Mouse (Mus musculus): Measurements from ENCODE around the gene Akt1s1. TPM values are rescaled to one million over a fixed set of nuclear protein-coding genes. Genes with fewer than 3 reads are reported as not detected.
A peak's percentile ranks its signal among the peaks of the same experiment; 100 is the strongest.

Akt1s1 gene
- polyA plus RNA-seq, 2 experiments: 10.0 to 25.8 TPM

- 87% methylated on average over 14 of the region's 14 CpGs for WGBS (ENCODE audit: insufficient replicate concordance)
- Histone ChIP-seq H3K9me3 (ENCODE audit: control insufficient read depth, low read length) (no peaks in the 10 kb centered on the region), H3K27me3 (ENCODE audit: control insufficient read depth, insufficient read depth, low read length) (no peaks in the 10 kb centered on the region), H3K27ac (no peak overlapping the region), H3K9ac (replicated peaks) (no peak overlapping the region), H3K36me3 (replicated peaks; ENCODE audit: control insufficient read depth, insufficient read depth, low read depth) (peaks cover 10% of the 10 kb centered on the region), H3K4me2 (ENCODE audit: low read depth) (no peak overlapping the region), H3K4me3 (ENCODE audit: insufficient read depth in 1 of 2, low read depth in 2 of 2, low read length in 2 of 2) (no peak overlapping the region), H3K4me1 (replicated peaks; ENCODE audit: control insufficient read depth in 2 of 2, insufficient read depth in 2 of 2, low read length in 1 of 2) (peaks cover 9 to 17% of the 10 kb centered on the region in 2 experiments; a peak in 3 of 4 replicates)
- DNase-seq (ENCODE audit: low read depth in 3 of 3, low spot score in 3 of 3) (no peak), ATAC-seq (ENCODE audit: insufficient read depth) (no peak)
- no peak for TF ChIP-seq EP300 (IDR thresholded peaks at IDR 0.05; ENCODE audit: low read depth)
- no peak for TF ChIP-seq CTCF (IDR thresholded peaks at IDR 0.05; ENCODE audit: low read depth)
Measured at GRCm38 (mm10) chr7:44863210-44863609, 14.4 kb downstream of the Akt1s1 start.

GRCm38 (mm10) chr7:44863982-44864494 is 15.2 kb downstream of the Akt1s1 start:
- ATAC-seq (ENCODE audit: insufficient read depth): no peak
- 80% methylated on average over 11 of the region's 11 CpGs for WGBS (ENCODE audit: insufficient replicate concordance)

GRCm38 (mm10) chr7:44864595-44865542 is 16.1 kb downstream of the Akt1s1 start:
- Histone ChIP-seq H3K4me2 (ENCODE audit: low read depth) (no peak overlapping the region), H3K36me3 (replicated peaks; ENCODE audit: control insufficient read depth, insufficient read depth, low read depth) (peaks cover 10% of the 10 kb centered on the region), H3K4me1 (replicated peaks; ENCODE audit: control insufficient read depth in 2 of 2, insufficient read depth in 2 of 2, low read length in 1 of 2) (peaks cover 6 to 16% of the 10 kb centered on the region in 2 experiments; a peak in 3 of 4 replicates), H3K27ac (no peak overlapping the region), H3K9ac (replicated peaks) (no peak overlapping the region), H3K27me3 (ENCODE audit: control insufficient read depth, insufficient read depth, low read length) (no peaks in the 10 kb centered on the region), H3K4me3 (ENCODE audit: insufficient read depth in 1 of 2, low read depth in 2 of 2, low read length in 2 of 2) (no peak overlapping the region), H3K9me3 (ENCODE audit: control insufficient read depth, low read length) (no peaks in the 10 kb centered on the region)
- 76% methylated on average over 24 of the region's 24 CpGs for WGBS (ENCODE audit: insufficient replicate concordance)
- TF ChIP-seq CTCF (IDR thresholded peaks at IDR 0.05; ENCODE audit: low read depth): no peak
- TF ChIP-seq EP300 (IDR thresholded peaks at IDR 0.05; ENCODE audit: low read depth): no peak
- DNase-seq (ENCODE audit: low read depth in 3 of 3, low spot score in 3 of 3) (no peak), ATAC-seq (ENCODE audit: insufficient read depth) (no peak)

More at GRCm38 (mm10) chr7:44863982-44864494, 15.2 kb downstream of the Akt1s1 start:
- H3K27me3 ChIP-seq (ENCODE audit: control insufficient read depth, insufficient read depth, low read length): no peaks in the 10 kb centered on the region
- peaks cover 6 to 16% of the 10 kb centered on the region in 2 experiments; a peak in 3 of 4 replicates for H3K4me1 ChIP-seq (replicated peaks; ENCODE audit: control insufficient read depth in 2 of 2, insufficient read depth in 2 of 2, low read length in 1 of 2)
- TF ChIP-seq CTCF (IDR thresholded peaks at IDR 0.05; ENCODE audit: low read depth): no peak
- no peak for TF ChIP-seq EP300 (IDR thresholded peaks at IDR 0.05; ENCODE audit: low read depth)
- DNase-seq (ENCODE audit: low read depth in 3 of 3, low spot score in 3 of 3): no peak
- no peak overlapping the region for H3K4me3 ChIP-seq (ENCODE audit: insufficient read depth in 1 of 2, low read depth in 2 of 2, low read length in 2 of 2)
- H3K9me3 ChIP-seq (ENCODE audit: control insufficient read depth, low read length): no peaks in the 10 kb centered on the region
- H3K36me3 ChIP-seq (replicated peaks; ENCODE audit: control insufficient read depth, insufficient read depth, low read depth): peaks cover 10% of the 10 kb centered on the region
- no peak overlapping the region for H3K27ac ChIP-seq
- H3K9ac ChIP-seq (replicated peaks): no peak overlapping the region
- no peak overlapping the region for H3K4me2 ChIP-seq (ENCODE audit: low read depth)

GRCm38 (mm10) chr7:44866276-44867009 is 17.7 kb downstream of the Akt1s1 start:
- no peak overlapping the region; the same call in 1 of the 2 replicates for H3K27ac ChIP-seq
- no peaks in the 10 kb centered on the region for H3K27me3 ChIP-seq (ENCODE audit: control insufficient read depth, insufficient read depth, low read length)
- DNase-seq (ENCODE audit: low read depth in 3 of 3, low spot score in 3 of 3) (no peak), ATAC-seq (ENCODE audit: insufficient read depth) (no peak)
- no peak overlapping the region for H3K4me3 ChIP-seq (ENCODE audit: insufficient read depth in 1 of 2, low read depth in 2 of 2, low read length in 2 of 2)
- WGBS (ENCODE audit: insufficient replicate concordance): 48% methylated on average over 15 of the region's 15 CpGs
- TF ChIP-seq CTCF (IDR thresholded peaks at IDR 0.05; ENCODE audit: low read depth) (peak; percentile 52), EP300 (IDR thresholded peaks at IDR 0.05; ENCODE audit: low read depth) (no peak)
- H3K9ac ChIP-seq (replicated peaks): no peak overlapping the region; the same call in 1 of the 2 replicates
- no peaks in the 10 kb centered on the region for H3K9me3 ChIP-seq (ENCODE audit: control insufficient read depth, low read length)
- peaks cover 6 to 19% of the 10 kb centered on the region in 2 experiments for H3K4me1 ChIP-seq (replicated peaks; ENCODE audit: control insufficient read depth in 2 of 2, insufficient read depth in 2 of 2, low read length in 1 of 2)
- peaks cover 10% of the 10 kb centered on the region for H3K36me3 ChIP-seq (replicated peaks; ENCODE audit: control insufficient read depth, insufficient read depth, low read depth)
- H3K4me2 ChIP-seq (ENCODE audit: low read depth): no peak overlapping the region

Measured in liver, embryonic 14.5 days (tissue).